Mouse (Mus musculus) heart, embryonic 10.5 days (tissue): ENCODE results near the gene Hoxb3. TPM values are rescaled to one million over a fixed set of nuclear protein-coding genes. Genes with fewer than 3 reads are reported as not detected.
A peak's percentile ranks its signal among the peaks of the same experiment; 100 is the strongest.

ENCODE experiments used
- DNase-seq: peaks from one replicate; pipeline ENCODE4 v3.0.0-alpha.2; 2017; ENCODE audit warnings: low spot score
- H3K27ac ChIP-seq: fragments of 300-500 bp; sonication (generic); 2 replicates; pipeline ENCODE4 v1.5.1; 2016; ENCODE audit warnings: mild to moderate bottlenecking
- H3K27me3 ChIP-seq: fragments of 300-500 bp; sonication (generic); 2 replicates; pipeline ENCODE4 v1.6.1; 2016; ENCODE audit warnings: mild to moderate bottlenecking; ENCODE audit not compliant: poor library complexity, insufficient read depth, severe bottlenecking
- H3K36me3 ChIP-seq: fragments of 300-500 bp; sonication (generic); 2 replicates; pipeline ENCODE4 v1.6.1; 2016; ENCODE audit warnings: mild to moderate bottlenecking, moderate library complexity
- H3K4me1 ChIP-seq: fragments of 300-500 bp; sonication (generic); 2 replicates; pipeline ENCODE4 v1.6.1; 2016; ENCODE audit warnings: mild to moderate bottlenecking
- H3K4me3 ChIP-seq: fragments of 300-500 bp; sonication (generic); 2 replicates; pipeline ENCODE4 v1.5.1; 2016; ENCODE audit warnings: mild to moderate bottlenecking, moderate library complexity
- H3K9me3 ChIP-seq: fragments of 300-500 bp; sonication (generic); 2 replicates; pipeline ENCODE4 v1.6.1; 2016; ENCODE audit warnings: mild to moderate bottlenecking, moderate library complexity
- WGBS: fragments of 180-500 bp; shearing (Covaris S2); methylation state at CpG from one replicate; pipeline ENCODE4 v1.1.7; 2016; 5-methylcytosine and 5-hydroxymethylcytosine counted together
- polyA plus RNA-seq: library from polyadenylated mRNA; unstranded; fragments of >200 nt; fragmentation: Nextera tagmentation; extraction: Ambion mirVana; gene quantifications from 2 replicates; pipeline ENCODE4 v1.2.1, GENCODE M21; 2016

The Hoxb3 gene
- polyA plus RNA-seq, 1 experiment from 2014 or later, result 1.8 TPM

DNA sequence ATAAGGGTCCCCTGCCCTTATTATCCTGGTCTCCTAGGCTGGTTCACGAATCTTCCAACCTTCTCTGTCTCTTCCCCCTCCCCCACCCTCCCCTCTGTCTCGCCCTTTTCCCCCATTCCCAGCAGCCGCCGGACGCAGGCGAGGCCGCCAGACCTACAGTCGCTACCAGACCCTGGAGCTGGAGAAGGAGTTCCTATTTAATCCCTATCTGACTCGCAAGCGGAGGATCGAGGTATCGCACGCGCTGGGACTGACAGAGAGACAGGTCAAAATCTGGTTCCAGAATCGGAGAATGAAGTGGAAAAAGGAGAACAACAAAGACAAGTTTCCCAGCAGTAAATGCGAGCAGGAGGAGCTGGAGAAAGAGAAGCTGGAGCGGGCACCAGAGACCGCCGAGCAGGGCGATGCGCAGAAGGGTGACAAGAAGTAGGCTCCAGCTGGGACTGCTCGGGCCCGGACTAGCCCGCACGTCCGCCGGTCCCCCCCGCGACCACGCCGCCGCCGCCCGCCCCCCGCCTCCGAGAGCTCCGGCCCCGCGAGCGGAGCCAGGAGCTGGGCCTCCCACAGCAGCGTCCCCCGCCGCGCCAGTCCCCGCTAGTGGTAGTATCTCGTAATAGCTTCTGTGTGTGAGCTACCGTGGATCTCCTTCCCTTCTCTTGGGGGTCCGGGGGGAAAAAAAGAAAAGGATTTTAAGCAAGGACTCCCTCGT, 38.9 kb upstream of the Hoxb3 start:
- Histone ChIP-seq H3K4me1 (peaks cover 31% of the 10 kb centered on the region), H3K9me3 (no peaks in the 10 kb centered on the region), H3K27me3 (peaks cover 100% of the 10 kb centered on the region), H3K36me3 (no peaks in the 10 kb centered on the region), H3K4me3 (peak overlapping the region; percentile 56), H3K27ac (no peak overlapping the region)
- DNase-seq, result peak; percentile 75
- under 1% methylated on average over 49 of the region's 49 CpGs for WGBS

DNA sequence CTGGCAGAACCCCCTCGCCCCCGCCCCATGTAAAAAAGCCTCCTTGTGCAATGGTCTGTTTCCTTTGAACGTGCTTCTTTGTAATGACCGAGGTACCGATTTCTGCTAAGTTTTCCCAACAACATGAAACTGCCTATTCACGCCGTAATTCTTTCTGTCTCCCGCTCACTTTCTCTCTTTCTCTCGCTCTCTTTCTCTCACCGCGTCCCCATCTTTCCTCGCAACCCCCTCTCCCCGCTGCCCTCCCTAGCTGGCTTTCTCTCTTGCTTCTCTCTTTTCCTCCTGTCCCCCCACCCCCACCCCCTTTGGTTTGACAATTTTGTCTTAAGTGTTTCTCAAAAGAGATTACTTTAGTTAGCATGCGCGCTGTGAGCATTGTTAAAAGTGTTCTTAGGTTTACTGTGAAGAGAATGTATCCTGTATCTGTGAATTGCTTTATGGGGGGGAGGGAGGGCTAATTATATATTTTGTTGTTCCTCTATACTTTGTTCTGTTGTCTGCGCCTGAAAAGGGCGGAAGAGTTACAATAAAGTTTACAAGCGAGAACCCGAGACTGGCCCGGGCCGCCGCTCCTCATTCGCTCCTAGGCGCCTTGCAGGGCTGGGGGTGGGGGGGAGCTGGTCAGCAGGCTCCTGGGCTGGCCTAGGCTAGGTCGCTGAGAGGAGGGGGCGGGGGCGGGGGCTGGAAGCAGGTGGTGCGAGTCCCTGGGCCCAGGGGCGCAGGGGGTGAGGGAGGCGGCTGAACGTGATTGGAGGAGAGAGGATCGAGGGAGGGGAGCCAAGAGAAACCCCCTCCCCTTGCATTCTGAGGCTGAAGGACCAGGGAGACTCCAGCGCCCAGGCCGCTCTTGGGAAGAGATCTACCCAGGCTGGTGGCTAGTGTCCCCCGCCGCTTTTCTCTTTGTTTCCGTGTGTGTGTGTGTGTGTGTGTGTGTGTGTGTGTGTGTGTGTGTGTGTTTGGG, 38.1 kb upstream of the Hoxb3 start:
- H3K27me3 ChIP-seq, result peaks cover 100% of the 10 kb centered on the region
- under 1% methylated on average over 37 of the region's 37 CpGs for WGBS
- H3K4me1 ChIP-seq, result peaks cover 31% of the 10 kb centered on the region
- H3K9me3 ChIP-seq, result no peaks in the 10 kb centered on the region
- no peaks in the 10 kb centered on the region for H3K36me3 ChIP-seq
- H3K4me3 ChIP-seq, result peak overlapping the region; percentile 56
- no peak overlapping the region for H3K27ac ChIP-seq
- peak; percentile 75 for DNase-seq

DNA sequence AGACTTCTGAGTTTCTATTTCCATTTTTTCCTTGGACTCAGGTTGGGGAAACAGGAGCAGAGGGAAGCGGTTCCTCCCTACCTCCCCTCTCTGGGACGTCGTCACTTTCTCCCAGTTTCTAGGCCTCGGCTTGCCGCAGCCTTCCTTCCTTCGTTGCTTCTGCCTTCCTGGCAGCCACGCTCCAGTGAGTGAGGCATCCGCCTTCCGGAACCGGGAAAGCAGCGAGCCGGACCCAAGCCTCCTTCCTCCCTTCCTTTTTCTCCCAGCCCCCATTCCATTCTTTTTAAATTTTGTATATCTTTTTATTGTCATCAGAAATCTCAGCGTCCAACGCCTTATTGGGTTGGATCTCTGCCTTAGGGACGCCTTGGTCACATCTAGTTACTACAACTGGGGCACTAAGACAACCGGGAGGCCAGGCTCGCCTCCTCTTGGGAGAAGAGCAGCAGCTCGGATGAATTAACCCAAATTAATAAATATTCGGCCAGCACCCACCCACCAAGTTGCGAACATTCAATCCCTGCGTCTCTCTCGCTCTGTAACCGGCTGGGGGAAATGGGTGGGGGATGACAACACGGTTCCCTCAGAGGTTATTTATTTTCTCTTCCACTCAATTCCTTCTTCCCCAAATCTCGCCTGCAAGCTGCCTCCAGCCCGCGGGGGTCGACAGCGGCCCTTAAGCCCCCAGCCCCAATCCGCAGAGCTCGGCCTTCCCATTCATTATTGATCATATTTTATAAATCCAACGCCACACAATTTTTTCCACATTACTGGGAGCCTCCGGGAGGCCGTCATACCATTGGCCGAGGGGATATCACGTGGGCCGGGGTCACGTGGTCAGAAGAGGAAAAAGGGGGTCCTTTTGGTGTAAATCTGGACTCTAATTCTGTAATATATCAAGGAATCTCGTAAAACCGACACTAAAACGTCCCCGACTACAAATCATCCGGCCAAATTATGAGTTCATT, 37.1 kb upstream of the Hoxb3 start, which contains the start of gene Hoxb7:
TSS of gene Hoxb7 (plus strand) at position 853 of the 968 bp plus-strand sequence.
- DNase-seq, result peak; percentile 74
- H3K36me3 ChIP-seq, result no peaks in the 10 kb centered on the region
- peaks cover 31% of the 10 kb centered on the region for H3K4me1 ChIP-seq
- peak within 1 kb of the TSS; percentile 51 for H3K4me3 ChIP-seq
- WGBS, result under 1% methylated on average over 43 of the region's 43 CpGs
- H3K27me3 ChIP-seq, result peaks cover 100% of the 10 kb centered on the region
- no peaks in the 10 kb centered on the region for H3K9me3 ChIP-seq
- H3K27ac ChIP-seq, result no peak within 1 kb of the TSS

DNA sequence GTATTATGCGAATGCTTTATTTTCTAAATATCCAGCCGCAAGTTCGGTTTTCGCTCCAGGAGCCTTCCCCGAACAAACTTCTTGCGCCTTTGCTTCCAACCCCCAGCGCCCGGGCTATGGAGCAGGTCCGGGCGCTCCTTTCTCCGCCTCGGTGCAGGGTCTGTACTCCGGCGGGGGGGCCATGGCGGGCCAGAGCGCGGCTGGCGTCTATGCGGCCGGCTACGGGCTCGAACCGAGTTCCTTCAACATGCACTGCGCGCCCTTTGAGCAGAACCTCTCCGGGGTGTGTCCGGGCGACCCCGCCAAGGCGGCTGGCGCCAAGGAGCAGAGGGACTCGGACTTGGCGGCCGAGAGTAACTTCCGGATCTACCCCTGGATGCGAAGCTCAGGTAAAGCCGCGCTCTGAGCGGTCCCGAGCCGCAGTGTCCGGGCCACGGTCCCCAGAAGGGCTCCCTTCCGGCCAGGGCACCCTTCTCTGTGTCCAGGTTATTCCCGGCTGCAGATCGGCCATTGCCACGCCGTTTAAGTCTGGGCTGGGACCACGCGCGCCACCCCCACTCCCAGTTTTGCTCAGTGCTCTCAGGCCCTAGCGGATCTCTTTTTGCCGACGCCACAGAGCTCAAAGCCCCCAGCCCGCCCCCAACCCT, 36.3 kb upstream of the Hoxb3 start:
- Histone ChIP-seq H3K36me3 (no peaks in the 10 kb centered on the region), H3K27ac (no peak overlapping the region), H3K27me3 (peaks cover 98% of the 10 kb centered on the region), H3K4me1 (peaks cover 31% of the 10 kb centered on the region), H3K9me3 (no peaks in the 10 kb centered on the region), H3K4me3 (peak overlapping the region; percentile 51)
- under 1% methylated on average over 55 of the region's 55 CpGs for WGBS
- peak; percentile 72 for DNase-seq

DNA sequence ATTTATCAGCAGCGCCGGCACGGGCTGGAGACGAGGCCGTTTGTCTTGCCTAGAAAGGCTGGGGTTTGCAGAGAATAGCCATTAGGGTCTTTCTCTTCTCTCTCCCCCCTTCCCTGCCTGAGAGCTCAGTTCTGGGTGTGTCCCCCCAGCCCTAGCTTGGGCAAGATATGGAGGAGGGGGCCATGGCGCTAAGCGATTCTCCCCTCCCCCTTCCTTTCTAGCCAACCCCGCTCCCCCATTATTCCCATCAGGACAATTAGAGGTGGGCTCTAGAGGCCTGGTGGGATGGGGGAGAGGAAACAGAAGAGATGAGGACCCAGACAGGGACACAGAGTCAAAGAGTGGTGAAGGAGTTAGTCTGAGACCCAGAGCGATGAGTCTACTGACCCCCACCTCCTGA, 35.7 kb upstream of the Hoxb3 start:
- Histone ChIP-seq H3K27me3 (peaks cover 98% of the 10 kb centered on the region), H3K36me3 (no peaks in the 10 kb centered on the region), H3K27ac (no peak overlapping the region), H3K4me1 (peaks cover 31% of the 10 kb centered on the region), H3K9me3 (no peaks in the 10 kb centered on the region), H3K4me3 (peak overlapping the region; percentile 51)
- DNase-seq, result no peak
- under 1% methylated on average over 9 of the region's 9 CpGs for WGBS

DNA sequence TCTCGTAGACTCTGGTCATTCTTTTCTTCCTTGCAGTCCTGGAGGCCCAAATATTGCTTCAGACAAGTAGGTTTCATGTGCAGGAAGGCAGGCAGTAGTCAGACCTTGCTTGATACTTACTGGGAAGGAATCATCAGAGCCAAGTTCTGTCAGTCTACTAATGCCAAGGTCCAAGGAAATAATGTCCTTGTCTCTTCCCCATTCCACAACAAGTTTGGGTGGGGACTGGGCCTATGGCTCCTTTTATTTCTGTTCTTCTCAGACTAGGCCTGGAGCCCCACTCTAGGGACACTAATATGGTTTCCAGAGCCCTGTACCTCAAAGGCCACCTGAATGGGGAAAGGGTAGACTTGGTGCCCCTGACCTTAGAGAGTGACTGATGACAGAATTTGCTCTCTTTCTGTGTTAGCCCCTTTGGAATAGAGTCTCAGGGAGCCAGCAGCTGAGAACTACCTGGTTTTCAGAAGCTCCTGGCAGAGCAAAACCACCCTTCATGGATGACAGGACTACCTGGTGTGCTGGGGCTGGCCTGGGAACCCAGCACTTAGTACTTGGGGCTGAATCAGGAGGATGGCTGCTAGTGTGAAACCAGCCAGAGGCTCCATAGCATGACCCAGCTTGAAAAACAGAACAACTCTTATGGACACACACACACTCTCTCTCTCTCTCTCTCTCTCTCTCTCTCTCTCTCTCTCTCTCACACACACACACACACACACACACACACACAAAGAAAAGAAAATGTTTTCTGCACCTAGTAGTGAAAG, 34.5 kb upstream of the Hoxb3 start:
- no peak for DNase-seq
- Histone ChIP-seq H3K4me1 (peaks cover 25% of the 10 kb centered on the region), H3K27ac (no peak overlapping the region), H3K9me3 (no peaks in the 10 kb centered on the region), H3K4me3 (no peak overlapping the region), H3K36me3 (no peaks in the 10 kb centered on the region), H3K27me3 (peaks cover 98% of the 10 kb centered on the region)
- 3% methylated on average over 1 of the region's 1 CpGs for WGBS

DNA sequence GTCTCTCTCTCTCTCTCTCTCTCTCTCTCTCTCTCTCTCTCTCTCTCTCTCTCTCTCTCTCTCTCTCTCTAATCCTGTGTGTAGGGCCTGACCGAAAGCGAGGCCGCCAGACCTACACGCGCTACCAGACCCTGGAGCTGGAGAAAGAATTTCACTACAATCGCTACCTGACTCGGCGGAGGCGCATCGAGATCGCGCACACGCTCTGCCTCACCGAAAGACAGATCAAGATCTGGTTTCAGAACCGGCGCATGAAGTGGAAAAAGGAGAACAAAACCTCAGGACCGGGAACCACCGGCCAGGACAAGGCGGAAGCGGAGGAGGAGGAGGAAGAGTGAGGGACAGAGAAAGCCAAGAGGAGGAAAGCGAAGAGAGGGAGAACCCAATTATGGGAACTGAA, 33.8 kb upstream of the Hoxb3 start:
- 1% methylated on average over 21 of the region's 21 CpGs for WGBS
- no peak overlapping the region for H3K4me3 ChIP-seq
- H3K36me3 ChIP-seq, result no peaks in the 10 kb centered on the region
- DNase-seq, result no peak
- no peak overlapping the region for H3K27ac ChIP-seq
- peaks cover 19% of the 10 kb centered on the region for H3K4me1 ChIP-seq
- no peaks in the 10 kb centered on the region for H3K9me3 ChIP-seq
- H3K27me3 ChIP-seq, result peaks cover 98% of the 10 kb centered on the region

DNA sequence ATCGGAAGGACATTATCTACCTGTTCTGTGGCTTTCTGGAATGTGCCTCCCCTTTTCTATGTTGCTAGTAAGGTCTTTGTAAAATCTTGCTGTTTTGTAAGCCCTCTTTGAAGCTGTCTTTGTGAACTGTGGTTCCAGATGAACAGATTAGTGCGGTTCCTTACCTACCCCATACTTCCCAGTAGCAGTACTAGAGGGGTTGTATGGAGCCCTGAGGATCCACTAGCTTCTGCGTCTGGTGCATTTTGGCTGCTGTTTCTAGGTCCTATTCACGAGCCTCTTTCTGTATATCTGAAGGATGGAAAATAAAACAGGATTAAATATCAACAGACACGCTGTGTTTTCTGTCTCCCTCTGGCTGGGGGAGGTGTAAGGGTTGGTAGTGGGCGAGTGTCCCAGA, 33.3 kb upstream of the Hoxb3 start:
- 7% methylated on average over 6 of the region's 6 CpGs for WGBS
- Histone ChIP-seq H3K9me3 (no peaks in the 10 kb centered on the region), H3K4me1 (peaks cover 21% of the 10 kb centered on the region)

DNA sequence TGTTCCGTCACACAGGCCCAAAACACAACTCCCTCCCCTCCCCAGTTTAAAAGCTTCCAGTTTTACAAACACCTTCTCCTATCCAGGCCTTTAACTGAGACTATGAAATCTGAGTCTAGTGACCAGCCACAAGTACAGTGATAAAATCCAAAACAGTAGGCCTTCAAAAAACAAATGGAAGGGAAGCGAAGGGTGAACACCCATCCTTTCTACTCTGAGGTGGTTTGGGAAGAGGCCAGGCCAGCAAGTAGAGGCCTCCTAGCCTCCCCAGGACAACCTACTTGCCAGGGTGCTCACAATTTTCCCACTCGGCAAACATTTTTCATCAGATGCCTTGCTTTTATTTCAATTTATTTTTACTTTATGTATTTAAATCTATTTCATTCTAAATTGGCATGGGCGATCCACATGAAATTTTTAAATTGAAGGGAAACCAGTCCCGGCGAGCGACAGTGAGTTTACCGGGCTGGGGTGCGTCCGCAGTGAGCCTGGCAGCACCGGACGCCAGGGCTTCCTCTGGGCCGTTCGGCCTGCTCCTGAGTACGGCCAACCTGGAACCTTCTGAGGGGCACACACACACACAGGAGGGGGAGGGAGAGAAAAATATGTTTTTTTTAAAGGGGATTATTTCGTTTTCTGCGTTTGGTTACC, 32.3 kb upstream of the Hoxb3 start:
- DNase-seq, result no peak
- Histone ChIP-seq H3K4me1 (peaks cover 19% of the 10 kb centered on the region), H3K4me3 (no peak overlapping the region), H3K27me3 (peaks cover 98% of the 10 kb centered on the region), H3K9me3 (no peaks in the 10 kb centered on the region), H3K36me3 (no peaks in the 10 kb centered on the region), H3K27ac (no peak overlapping the region)
- 3% methylated on average over 17 of the region's 17 CpGs for WGBS

More for the DNA sequence above, 33.3 kb upstream of the Hoxb3 start:
- no peak overlapping the region for H3K4me3 ChIP-seq
- DNase-seq, result no peak
- no peaks in the 10 kb centered on the region for H3K36me3 ChIP-seq
- H3K27ac ChIP-seq, result no peak overlapping the region
- peaks cover 98% of the 10 kb centered on the region for H3K27me3 ChIP-seq

DNA sequence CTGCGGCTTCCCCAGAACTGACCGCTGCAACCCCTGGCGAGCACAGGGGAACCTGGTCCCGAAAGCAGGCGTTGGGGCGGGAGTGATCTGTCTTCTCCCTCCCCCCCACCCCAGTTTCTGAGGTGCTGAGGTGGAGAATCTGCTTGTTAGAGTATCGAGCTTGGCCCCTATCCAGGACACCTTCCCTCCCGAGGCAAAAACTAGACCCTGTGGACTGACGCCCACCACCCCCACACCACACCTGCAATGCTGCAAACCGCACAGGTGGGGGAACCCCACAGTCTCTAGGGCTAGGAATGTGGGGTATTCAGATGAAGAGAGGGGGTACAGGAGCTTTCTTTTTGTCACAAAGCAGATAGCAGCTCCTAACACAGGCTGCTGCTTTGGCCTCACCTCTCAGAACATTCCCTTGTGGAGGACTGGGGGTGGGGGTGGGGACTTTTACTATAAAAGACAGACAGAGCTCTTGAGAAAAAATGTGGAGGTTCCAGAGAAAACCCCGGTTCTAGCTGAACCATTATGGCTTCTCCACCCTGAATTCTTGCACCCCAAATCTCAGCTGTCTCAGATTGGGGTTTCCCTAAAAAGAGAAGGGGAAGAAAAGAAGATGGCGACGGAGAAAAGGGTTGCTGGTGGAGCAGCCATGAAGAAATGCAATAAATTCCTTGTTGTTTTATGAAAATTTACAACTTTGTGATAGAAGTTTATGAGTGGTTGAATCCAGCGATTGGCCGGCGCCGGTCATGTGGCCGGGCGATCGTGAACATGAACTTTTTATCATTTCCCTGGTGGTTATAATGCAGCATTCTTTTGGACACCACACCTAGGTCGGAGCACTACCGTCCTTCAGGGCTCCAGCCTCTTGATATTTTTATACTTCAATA, 31.2 kb upstream of the Hoxb3 start, which contains the start of gene Hoxb6:
TSS of gene Hoxb6 (plus strand) at position 796 of the 884 bp plus-strand sequence.
- peaks cover 98% of the 10 kb centered on the region for H3K27me3 ChIP-seq

More for the DNA sequence above, 31.2 kb upstream of the Hoxb3 start, which contains the start of gene Hoxb6:
- under 1% methylated on average over 22 of the region's 22 CpGs for WGBS
- Histone ChIP-seq H3K9me3 (no peaks in the 10 kb centered on the region), H3K4me3 (peak within 1 kb of the TSS; percentile 13; the same call in 1 of the 2 replicates), H3K4me1 (peaks cover 16% of the 10 kb centered on the region), H3K36me3 (no peaks in the 10 kb centered on the region), H3K27ac (no peak within 1 kb of the TSS)
- no peak for DNase-seq
